ENCODE assay signal across 22 mouse cellular contexts in genomic region chr4:109134955-109135354, GRCm38 (mm10).
DNase-seq lines count a peak whose midpoint lies in the region; ATAC-seq and TF ChIP-seq lines count a peak whose summit lies in the region.
"Had no signal": no experiment of that assay in that cellular context is flagged by ENCODE, and none has a peak within 500 bp of the region (broad histone marks: within the 10 kb centered on the region; RNA-seq: fewer than 3 reads in every experiment).

No protein-coding gene starts in this region.

- H3K27me3 ChIP-seq in heart, adult 2 months (ENCODE audit: control insufficient read depth, insufficient read depth, low read length), result no peaks in the 10 kb centered on the region
- H3K27me3 ChIP-seq in C2C12 (ENCODE audit: control insufficient read depth, insufficient read depth, insufficient read length), result no peaks in the 10 kb centered on the region
- H3K27me3 ChIP-seq in intestine, embryonic 15.5 days (replicated peaks), result no peaks in the 10 kb centered on the region
- H3K27me3 ChIP-seq: embryonic facial prominence, embryonic 15.5 days; forebrain, embryonic 15.5 days; hindbrain, embryonic 12.5 days had no signal

- H3K9me3 ChIP-seq in intestine, embryonic 15.5 days, result no peaks in the 10 kb centered on the region
- H3K9me3 ChIP-seq: embryonic facial prominence, embryonic 15.5 days; forebrain, embryonic 15.5 days; G1E; hindbrain, embryonic 12.5 days had no signal

- H3K4me3 ChIP-seq in heart, adult 2 months, result no peak overlapping the region
- H3K4me3 ChIP-seq in C2C12 (ENCODE audit: insufficient read depth, poor library complexity, severe bottlenecking), result no peak overlapping the region
- no peak overlapping the region for H3K4me3 ChIP-seq in embryonic fibroblast, embryonic 13.5 days (ENCODE audit: insufficient read depth, low read length)
- no peak overlapping the region for H3K4me3 ChIP-seq in intestine, embryonic 15.5 days (replicated peaks)
- H3K4me3 ChIP-seq: embryonic facial prominence, embryonic 15.5 days; forebrain, embryonic 15.5 days; hindbrain, embryonic 12.5 days had no signal

- H3ac ChIP-seq in C2C12 (ENCODE audit: control insufficient read depth, insufficient read length, low read depth), result no peak overlapping the region

- no peak for TF ChIP-seq CTCF in heart, adult 2 months (IDR thresholded peaks at IDR 0.05)
- no peak for TF ChIP-seq CTCF in C2C12 (IDR thresholded peaks at IDR 0.05; ENCODE audit: control insufficient read depth, insufficient read depth, insufficient read length)
- no peak for TF ChIP-seq CTCF in embryonic fibroblast, embryonic 13.5 days (IDR thresholded peaks at IDR 0.05; ENCODE audit: borderline replicate concordance, insufficient read depth, low read length)

- no peak for ATAC-seq in intestine, embryonic 15.5 days
- ATAC-seq: activated CD4-positive, CD25-positive, alpha-beta regulatory T cell, adult 4 months; forebrain, embryonic 15.5 days; hindbrain, postnatal 0 days; intestine, embryonic 16.5 days had no signal

- no peak overlapping the region for H3K4me2 ChIP-seq in intestine, embryonic 15.5 days (replicated peaks)
- H3K4me2 ChIP-seq: embryonic facial prominence, embryonic 15.5 days; forebrain, embryonic 15.5 days; hindbrain, embryonic 12.5 days had no signal

- peaks cover 4% of the 10 kb centered on the region; the same call in 1 of the 2 replicates for H3K4me1 ChIP-seq in heart, adult 2 months (ENCODE audit: control insufficient read depth, insufficient read depth, low read length)
- H3K4me1 ChIP-seq in embryonic fibroblast, embryonic 13.5 days (ENCODE audit: control insufficient read depth, insufficient read depth, low read length), result peaks cover 13% of the 10 kb centered on the region
- H3K4me1 ChIP-seq in intestine, embryonic 15.5 days (replicated peaks), result no peaks in the 10 kb centered on the region
- H3K4me1 ChIP-seq: embryonic facial prominence, embryonic 15.5 days; forebrain, embryonic 15.5 days; hindbrain, embryonic 12.5 days had no signal

- 41% methylated on average over 3 of the region's 3 CpGs for WGBS in heart, adult 2 months
- WGBS in intestine, embryonic 15.5 days, result 84% methylated on average over 3 of the region's 3 CpGs

- no peak for TF ChIP-seq POLR2A in heart, adult 2 months (IDR thresholded peaks at IDR 0.05; ENCODE audit: insufficient read depth, low read depth, low read length)
- TF ChIP-seq POLR2A in embryonic fibroblast, embryonic 13.5 days (IDR thresholded peaks at IDR 0.05; ENCODE audit: low read depth, low read length), result no peak

- no peaks in the 10 kb centered on the region for H3K79me3 ChIP-seq in C2C12 (ENCODE audit: low read depth)

- no peak for TF ChIP-seq EP300 in heart, adult 2 months (IDR thresholded peaks at IDR 0.05; ENCODE audit: insufficient read depth, low read depth, low read length)

- intact Hi-C loops in heart, adult 2 months (cut with DNase I), result no loop called here

- no peaks in the 10 kb centered on the region for H3K36me3 ChIP-seq in heart, adult 2 months (ENCODE audit: control insufficient read depth, insufficient read depth, low read length)
- H3K36me3 ChIP-seq in C2C12 (ENCODE audit: control insufficient read depth, insufficient read depth), result peaks cover 4% of the 10 kb centered on the region
- no peaks in the 10 kb centered on the region for H3K36me3 ChIP-seq in intestine, embryonic 15.5 days
- H3K36me3 ChIP-seq: embryonic facial prominence, embryonic 15.5 days; forebrain, embryonic 15.5 days had no signal

- DNase-seq in heart, adult 2 months, result no peak
- no peak for DNase-seq in heart, adult 9 months (ENCODE audit: low spot score in 2 of 2)
- no peak for DNase-seq in cerebellum, adult 9-11 months
- no peak for DNase-seq in right cerebral cortex, postnatal 36 days (ENCODE audit: low spot score in 2 of 2)
- DNase-seq: adrenal gland, adult 2 months; adrenal gland, postnatal 25 days; cerebellum, adult 2 months; cerebellum, postnatal 14 days; embryo, embryonic 11 days; heart, postnatal 10 days; heart, postnatal 4 days; kidney, adult 2 months had no signal

- no peak overlapping the region for H3K9ac ChIP-seq in heart, adult 2 months (ENCODE audit: low read depth, low read length)
- no peak overlapping the region for H3K9ac ChIP-seq in intestine, embryonic 15.5 days
- H3K9ac ChIP-seq: embryonic facial prominence, embryonic 15.5 days; forebrain, embryonic 15.5 days; hindbrain, embryonic 12.5 days had no signal

- H3K27ac ChIP-seq in heart, adult 2 months, result peak overlapping the region; percentile 47; the same call in 1 of the 2 replicates
- peak overlapping the region; percentile 34; the same call in 1 of the 2 replicates for H3K27ac ChIP-seq in embryonic fibroblast, embryonic 13.5 days (ENCODE audit: insufficient read depth, low read length)
- no peak overlapping the region for H3K27ac ChIP-seq in intestine, embryonic 15.5 days
- H3K27ac ChIP-seq: embryonic facial prominence, embryonic 15.5 days; forebrain, embryonic 15.5 days; hindbrain, embryonic 12.5 days; hindbrain, postnatal 0 days had no signal

- peaks cover 5% of the 10 kb centered on the region; the same call in 1 of the 2 replicates for H3K79me2 ChIP-seq in heart, adult 2 months (replicated peaks; ENCODE audit: control insufficient read depth, insufficient read depth, low read length)
- H3K79me2 ChIP-seq in C2C12 (ENCODE audit: control insufficient read depth, insufficient read depth), result peaks cover 21% of the 10 kb centered on the region

TF ChIP-seq in C2C12, 6 proteins besides CTCF, POLR2A, EP300 and RAD21:
- TF ChIP-seq CEBPB (IDR thresholded peaks at IDR 0.05; ENCODE audit: low read depth) (no peak), FOSL1 (IDR thresholded peaks at IDR 0.05; ENCODE audit: insufficient read depth, low read length, poor library complexity, severe bottlenecking) (peak; percentile 79)
